Mouse (Mus musculus): ENCODE data around the gene Tbc1d1. TPM values are rescaled to one million over a fixed set of nuclear protein-coding genes. Genes with fewer than 3 reads are reported as not detected.
"Not testable (repeated sequence)": the region's sequence is repeated elsewhere in the genome, so short reads cannot be mapped to it uniquely, and the experiment has no call there.

Gene Tbc1d1
- total RNA-seq, 4 experiments from 2014 or later: 10.2 to 17.7 (median 14.7) TPM

- DNase-seq: not testable (repeated sequence)
Observed at GRCm38 (mm10) chr5:64360876-64361268, 204.8 kb downstream of the Tbc1d1 start.

- DNase-seq: no peak
Observed at GRCm38 (mm10) chr5:64363859-64364406, 207.8 kb downstream of the Tbc1d1 start.

GRCm38 (mm10) chr5:64364432-64365125 lies 208.5 kb downstream of the Tbc1d1 start:
- DNase-seq: no peak

- no peak for DNase-seq
Observed at GRCm38 (mm10) chr5:64365187-64366066, 209.3 kb downstream of the Tbc1d1 start.

GRCm38 (mm10) chr5:64366113-64366512 lies 210.0 kb downstream of the Tbc1d1 start:
- no peak for DNase-seq

GRCm38 (mm10) chr5:64367426-64367825 lies 211.3 kb downstream of the Tbc1d1 start:
- peak; percentile 79 for DNase-seq

GRCm38 (mm10) chr5:64371331-64371831 lies 215.3 kb downstream of the Tbc1d1 start:
- DNase-seq: no peak

- DNase-seq: no peak
Observed at GRCm38 (mm10) chr5:64372292-64372961, 216.3 kb downstream of the Tbc1d1 start.

GRCm38 (mm10) chr5:64373695-64374094 lies 217.6 kb downstream of the Tbc1d1 start:
- DNase-seq: no peak

- no peak for DNase-seq
Observed at GRCm38 (mm10) chr5:64375851-64376250, 219.7 kb downstream of the Tbc1d1 start.

GRCm38 (mm10) chr5:64376466-64376865 lies 220.4 kb downstream of the Tbc1d1 start:
- no peak for DNase-seq

- no peak for DNase-seq
Observed at GRCm38 (mm10) chr5:64377705-64378104, 221.6 kb downstream of the Tbc1d1 start.

GRCm38 (mm10) chr5:64378591-64379275 lies 222.6 kb downstream of the Tbc1d1 start:
- DNase-seq: peak; percentile 30

- no peak for DNase-seq
Observed at GRCm38 (mm10) chr5:64379829-64380228, 223.7 kb downstream of the Tbc1d1 start.

GRCm38 (mm10) chr5:64380698-64381375 lies 224.7 kb downstream of the Tbc1d1 start:
- no peak for DNase-seq

GRCm38 (mm10) chr5:64381538-64381937 lies 225.4 kb downstream of the Tbc1d1 start:
- DNase-seq: no peak

GRCm38 (mm10) chr5:64382451-64383057 lies 226.4 kb downstream of the Tbc1d1 start:
- DNase-seq: peak; percentile 72

- DNase-seq: no peak
Observed at GRCm38 (mm10) chr5:64383215-64383614, 227.1 kb downstream of the Tbc1d1 start.

GRCm38 (mm10) chr5:64384546-64384945 lies 228.4 kb downstream of the Tbc1d1 start:
- DNase-seq: no peak

- DNase-seq: no peak
Observed at GRCm38 (mm10) chr5:64386996-64387395, 230.9 kb downstream of the Tbc1d1 start.
